Mouse (Mus musculus) CH12.LX (cell line): ENCODE results near the gene Naip5. TPM values are rescaled to one million over a fixed set of nuclear protein-coding genes. Genes with fewer than 3 reads are reported as not detected.
A peak's percentile ranks its signal among the peaks of the same experiment; 100 is the strongest.
"Not testable (repeated sequence)": the region's sequence is repeated elsewhere in the genome, so short reads cannot be mapped to it uniquely, and the experiment has no call there.

Experiments used
- DNase-seq: peaks from one replicate; pipeline ENCODE4 v3.0.0-alpha.2; 2013; ENCODE audit errors: extremely low read depth
- H3K27ac ChIP-seq: 2 replicates; pipeline ENCODE4 v1.5.1; 2012; ENCODE audit warnings: low read depth, mild to moderate bottlenecking, control low read depth, moderate library complexity; ENCODE audit not compliant: insufficient read depth
- H3K27me3 ChIP-seq: replicated peaks from 2 replicates; pipeline ENCODE3; 2012; ENCODE audit warnings: inconsistent platforms
- H3K36me3 ChIP-seq, 2 experiments: replicated peaks in 1 of 2; 2 replicates each; pipeline versions ENCODE3 to v1.6.1; 2012; ENCODE audit warnings: inconsistent platforms in 1 of 2, low read length in 1 of 2, mild to moderate bottlenecking in 1 of 2, mixed read lengths in 1 of 2, moderate library complexity in 1 of 2; ENCODE audit not compliant: control insufficient read depth in 1 of 2, insufficient read depth in 1 of 2
- H3K4me1 ChIP-seq, 2 experiments: 2 replicates each; pipeline ENCODE4 v1.6.1; 2012; ENCODE audit warnings: inconsistent platforms in 1 of 2, moderate library complexity in 1 of 2; ENCODE audit not compliant: insufficient read depth in 2 of 2, control insufficient read depth in 1 of 2
- H3K4me2 ChIP-seq: 2 replicates; pipeline ENCODE4 v1.6.1; 2012; ENCODE audit warnings: low read depth, mild to moderate bottlenecking, control low read depth; ENCODE audit not compliant: poor library complexity, insufficient read depth, severe bottlenecking
- H3K4me3 ChIP-seq, 3 experiments: fragments of 150-350 bp in 1 of 3; sonication (generic) in 1 of 3; replicated peaks in 1 of 3; 2 replicates each; pipeline versions ENCODE3 to v1.5.1; 2011 to 2012; ENCODE audit warnings: low read depth in 2 of 3, low read length in 2 of 3, mild to moderate bottlenecking in 2 of 3, moderate library complexity in 2 of 3, control low read depth in 1 of 3, improper control_type of control experiment in 1 of 3, inconsistent platforms in 1 of 3, mixed read lengths in 1 of 3; ENCODE audit not compliant: poor library complexity in 1 of 3
- H3K79me2 ChIP-seq: replicated peaks from 2 replicates; pipeline ENCODE4 v1.6.1; 2012; ENCODE audit warnings: mild to moderate bottlenecking, moderate library complexity; ENCODE audit not compliant: control insufficient read depth, poor library complexity, insufficient read depth, severe bottlenecking; ENCODE audit errors: extremely low read depth
- H3K9ac ChIP-seq: 2 replicates; pipeline ENCODE4 v1.6.1; 2012; ENCODE audit warnings: low read depth, mild to moderate bottlenecking, control low read depth, moderate library complexity; ENCODE audit not compliant: insufficient read depth
- H3K9me3 ChIP-seq: replicated peaks from 2 replicates; pipeline ENCODE3; 2012; ENCODE audit warnings: low read length, inconsistent platforms, mixed read lengths
- CTCF ChIP-seq, 2 experiments: IDR thresholded peaks in 1 of 2; conservative IDR thresholded peaks in 1 of 2; 2 replicates each; pipeline ENCODE4 v1.5.1; 2011 to 2012; ENCODE audit warnings: low read depth in 2 of 2, low read length in 2 of 2, improper control_type of control experiment in 1 of 2, inconsistent platforms in 1 of 2, mild to moderate bottlenecking in 1 of 2, moderate library complexity in 1 of 2
- E2F4 ChIP-seq: IDR thresholded peaks from 2 replicates; pipeline ENCODE4 v1.6.1; 2011; ENCODE audit warnings: low read depth, low read length, improper control_type of control experiment; ENCODE audit not compliant: insufficient replicate concordance
- ELF1 ChIP-seq: IDR thresholded peaks from 2 replicates; pipeline ENCODE4 v1.6.1; 2014; ENCODE audit warnings: low read depth, mild to moderate bottlenecking, inconsistent platforms, low read length, improper control_type of control experiment
- EP300 ChIP-seq: IDR thresholded peaks from 2 replicates; pipeline ENCODE4 v1.6.1; 2011; ENCODE audit warnings: low read length, improper control_type of control experiment
- GABPA ChIP-seq: IDR thresholded peaks from 2 replicates; pipeline ENCODE4 v1.6.1; 2012; ENCODE audit warnings: low read depth, low read length, improper control_type of control experiment, inconsistent platforms; ENCODE audit not compliant: insufficient replicate concordance
- HCFC1 ChIP-seq: IDR thresholded peaks from 2 replicates; pipeline ENCODE4 v1.6.1; 2012; ENCODE audit warnings: low read depth, mild to moderate bottlenecking, inconsistent platforms, low read length, improper control_type of control experiment
- JUN ChIP-seq: IDR thresholded peaks from 2 replicates; pipeline ENCODE4 v1.6.1; 2011; ENCODE audit warnings: low read depth, mild to moderate bottlenecking, low read length, improper control_type of control experiment, moderate library complexity; ENCODE audit not compliant: insufficient read depth
- MAFK ChIP-seq: IDR thresholded peaks from 2 replicates; pipeline ENCODE4 v1.6.1; 2011; ENCODE audit warnings: low read length, improper control_type of control experiment; ENCODE audit not compliant: insufficient replicate concordance
- MEF2A ChIP-seq: IDR thresholded peaks from 2 replicates; pipeline ENCODE4 v1.6.1; 2014; ENCODE audit warnings: low read depth, mild to moderate bottlenecking, inconsistent platforms, low read length, improper control_type of control experiment, borderline replicate concordance
- MXI1 ChIP-seq: IDR thresholded peaks from 2 replicates; pipeline ENCODE4 v1.6.1; 2011; ENCODE audit warnings: mild to moderate bottlenecking, low read depth, low read length, improper control_type of control experiment
- MYC ChIP-seq: IDR thresholded peaks from 2 replicates; pipeline ENCODE4 v1.6.1; 2011; ENCODE audit warnings: low read depth, mild to moderate bottlenecking, improper control_type of control experiment, low read length
- NELFE ChIP-seq: IDR thresholded peaks from 2 replicates; pipeline ENCODE4 v1.6.1; 2011; ENCODE audit warnings: low read depth, low read length, improper control_type of control experiment
- PAX5 ChIP-seq: IDR thresholded peaks from 2 replicates; pipeline ENCODE4 v1.6.1; 2012; ENCODE audit warnings: low read length, inconsistent platforms, mixed read lengths
- POLR2A ChIP-seq: IDR thresholded peaks from 2 replicates; pipeline ENCODE4 v1.6.1; 2011; ENCODE audit warnings: low read depth, mild to moderate bottlenecking, improper control_type of control experiment, low read length
- RAD21 ChIP-seq: IDR thresholded peaks from 2 replicates; pipeline ENCODE4 v1.6.1; 2011; ENCODE audit warnings: low read depth, mild to moderate bottlenecking, low read length, improper control_type of control experiment, moderate library complexity
- SIN3A ChIP-seq: IDR thresholded peaks from 2 replicates; pipeline ENCODE4 v1.6.1; 2012; ENCODE audit warnings: low read length, improper control_type of control experiment, inconsistent platforms
- SMC3 ChIP-seq: IDR thresholded peaks from 2 replicates; pipeline ENCODE4 v1.6.1; 2011; ENCODE audit warnings: low read depth, low read length, improper control_type of control experiment
- TBP ChIP-seq: conservative IDR thresholded peaks from 2 replicates; pipeline ENCODE4 v1.6.1; 2011; ENCODE audit warnings: low read depth, low read length, improper control_type of control experiment
- ZMIZ1 ChIP-seq: IDR thresholded peaks from 2 replicates; pipeline ENCODE4 v1.6.1; 2012; ENCODE audit warnings: low read depth, mild to moderate bottlenecking, inconsistent platforms, low read length, improper control_type of control experiment
- dilution Hi-C: fragments of 300-500 bp; cut with MboI; formaldehyde crosslinking; loops from 2 replicates; pipeline ENCODE4 v1.14.3; 2020; ENCODE audit warnings: low sequenced_read_pairs; ENCODE audit not compliant: extremely low pct_unique_long_range_greater_than_20kb, extremely low pct_ligation_motif_present
- in situ Hi-C: fragments of 300-500 bp; cut with MboI; formaldehyde crosslinking; loops from 3 replicates; pipeline ENCODE4 v1.14.3; 2019; ENCODE audit warnings: low sequenced_read_pairs, low pct_ligation_motif_present, low pct_unique_long_range_greater_than_20kb, mixed read lengths
- polyA plus RNA-seq: library from polyadenylated mRNA; unstranded; fragments of >175 nt; gene quantifications from 2 replicates; pipeline ENCODE4 v1.2.1, GENCODE M21; 2012; ENCODE audit warnings: low read depth; ENCODE audit not compliant: insufficient read length
- total RNA-seq, 2 experiments: library from RNA; depleted of rRNA; stranded (reverse); fragments of 300-350 nt in 1 of 2; fragments of >200 nt in 1 of 2; gene quantifications; 2 replicates each; pipeline ENCODE4 v1.2.3; 2012 to 2014

Gene Naip5
- total and polyA plus RNA-seq, 3 experiments, result 7.1 to 8.7 (median 8.2) TPM

GRCm38 (mm10) chr13:100246896-100247519 is 885 bp upstream of the Naip5 start:
- H3K9ac ChIP-seq, result peak overlapping the region; percentile 10
- peak; percentile 54 for DNase-seq
- H3K27ac ChIP-seq, in situ Hi-C loops, H3K36me3 ChIP-seq, H3K79me2 ChIP-seq, H3K9me3 ChIP-seq, dilution Hi-C loops, H3K27me3 ChIP-seq: not testable (repeated sequence)
- H3K4me3 ChIP-seq, result peak overlapping the region; percentile 28 to 60 (median 52)
- peaks cover 7 to 16% of the 10 kb centered on the region in 2 experiments; a peak in 3 of 4 replicates for H3K4me1 ChIP-seq
- peak overlapping the region; percentile 4; the same call in 1 of the 2 replicates for H3K4me2 ChIP-seq
- peak in 1 of 2 experiments; percentile 33; a peak in 2 of 4 replicates for TF ChIP-seq CTCF (conservative IDR thresholded peaks at IDR 0.05 in 1 of 2, IDR thresholded peaks at IDR 0.05 in 1 of 2; ENCODE audit: low read depth in 2 of 2, low read length in 2 of 2)
- peak; percentile 50; the same call in 1 of the 2 replicates for TF ChIP-seq SIN3A
- TF ChIP-seq ELF1, result peak; percentile 85
- TF ChIP-seq NELFE, result 0 out of 2 replicates have a peak, but pooled peaks have one; percentile 35
- peak; percentile 67 for TF ChIP-seq POLR2A
- TF ChIP-seq RAD21, result peak; percentile 1; the same call in 1 of the 2 replicates
- TF ChIP-seq HCFC1, result 0 out of 2 replicates have a peak, but pooled peaks have one; percentile 21
- 0 out of 2 replicates have a peak, but pooled peaks have one; percentile 38 for TF ChIP-seq TBP
- TF ChIP-seq, all 38 proteins: peak for 8; not testable (repeated sequence) for 30

- no peaks in the 10 kb centered on the region for H3K9me3 ChIP-seq
- H3K79me2 ChIP-seq, result no peaks in the 10 kb centered on the region
- no peak overlapping the region for H3K4me3 ChIP-seq
- in situ Hi-C loops (no loop called here), dilution Hi-C loops (no loop called here)
- DNase-seq, result no peak
- no peaks in the 10 kb centered on the region for H3K27me3 ChIP-seq
- H3K36me3 ChIP-seq, result peaks cover 5 to 7% of the 10 kb centered on the region in 2 experiments
- no peak overlapping the region for H3K27ac ChIP-seq
- H3K4me2 ChIP-seq, result no peak overlapping the region
- TF ChIP-seq ZMIZ1 (no peak), SMC3 (no peak), RAD21 (no peak), MEF2A (no peak), SIN3A (no peak), MXI1 (no peak), E2F4 (no peak), PAX5 (no peak), MAFK (no peak), MYC (no peak), NELFE (no peak), JUN (no peak), EP300 (no peak), GABPA (no peak)
- H3K4me1 ChIP-seq, result peaks cover 7 to 16% of the 10 kb centered on the region in 2 experiments; a peak in 3 of 4 replicates
- H3K9ac ChIP-seq, result no peak overlapping the region
These were observed 2.4 kb downstream of the Naip5 start for GRCm38 (mm10) chr13:100243702-100244101.

GRCm38 (mm10) chr13:100213683-100214082 is 32.4 kb downstream of the Naip5 start:
- dilution Hi-C loops, DNase-seq, H3K4me2 ChIP-seq, in situ Hi-C loops, H3K4me3 ChIP-seq, H3K27me3 ChIP-seq, H3K4me1 ChIP-seq, H3K79me2 ChIP-seq, H3K9me3 ChIP-seq, H3K27ac ChIP-seq, H3K9ac ChIP-seq: not testable (repeated sequence)
- H3K36me3 ChIP-seq, result peaks cover 7 to 22% of the 10 kb centered on the region in 2 experiments
